In genomic region chr14:41278505-41278904, GRCm38 (mm10) we compare ENCODE assay signal across 9 mouse cellular contexts. TPM values are rescaled to one million over a fixed set of nuclear protein-coding genes. Genes with fewer than 3 reads are reported as not detected.
"Had no signal": no experiment of that assay in that cellular context is flagged by ENCODE, and none has a peak within 500 bp of the region (broad histone marks: within the 10 kb centered on the region; RNA-seq: fewer than 3 reads in every experiment).

Gm2832 (plus strand) TSS chr14:41278805.

RNA-seq across cellular contexts. Expression of gene Gm2832, which starts in this region (rescaled TPM):
- polyA plus RNA-seq: embryonic facial prominence, embryonic 15.5 days; erythroblast, embryonic 14.5 days; forebrain, embryonic 10.5 days; forebrain, embryonic 11.5 days; forebrain, embryonic 12.5 days; forebrain, embryonic 13.5 days; frontal cortex, adult 2 months; gonadal fat pad, adult 2 months; heart, adult 2 months had no signal
